Mouse (Mus musculus): ENCODE measurements around the gene Gpr157.
A peak's percentile ranks its signal among the peaks of the same experiment; 100 is the strongest.

Gene Gpr157

DNA sequence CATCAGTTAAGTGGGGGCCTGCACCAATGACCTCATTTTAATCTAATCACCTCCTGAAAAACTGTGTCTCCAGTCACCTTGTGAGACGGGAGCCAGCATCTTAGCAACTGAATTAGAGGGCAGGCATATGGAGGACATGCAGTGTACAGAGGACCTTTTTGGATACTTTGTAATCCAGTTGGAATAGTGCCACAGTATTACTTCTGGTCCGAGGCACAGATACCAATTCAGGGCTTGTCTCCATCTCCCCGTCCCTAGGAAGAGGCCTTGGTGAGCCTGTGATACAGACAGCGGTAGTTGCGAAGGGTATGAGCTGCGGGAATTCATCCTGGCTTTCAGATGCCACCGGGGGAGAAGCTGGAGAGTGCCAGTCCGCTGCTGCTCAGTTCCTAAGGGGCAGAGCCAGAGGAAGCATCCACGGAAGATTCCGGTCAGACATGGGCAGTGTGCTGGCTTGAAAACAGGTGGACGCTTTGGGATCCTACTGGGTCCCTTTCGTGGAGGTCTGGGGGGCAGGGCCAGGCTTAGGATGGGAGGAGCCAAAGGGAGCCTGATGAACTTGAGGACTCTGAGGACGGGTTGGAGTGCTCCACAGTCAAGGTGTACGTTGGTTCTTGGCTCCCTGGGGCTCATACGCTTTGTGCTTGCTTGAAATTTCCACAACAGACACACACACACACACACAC lies 14.6 kb upstream of the Gpr157 start:
- no peak for DNase-seq (ENCODE audit: low read depth, low spot score)

DNA sequence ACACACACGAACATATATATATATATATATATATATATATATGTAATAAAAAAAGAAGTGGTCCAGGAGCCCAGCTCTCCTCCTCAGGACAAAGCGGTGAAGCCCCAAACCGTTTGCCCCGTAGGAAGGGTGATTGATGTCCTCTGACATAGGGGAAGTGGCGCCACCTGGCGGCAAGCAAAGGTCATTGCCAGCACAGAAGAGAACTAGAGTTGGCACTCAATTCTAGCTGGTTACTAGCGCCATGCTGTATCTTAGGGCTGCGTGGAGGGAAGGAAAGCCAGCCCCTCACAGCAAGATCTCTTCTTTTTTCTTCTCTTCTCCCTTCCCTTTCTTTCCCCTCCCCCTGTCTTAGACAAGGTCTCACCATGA lies 14.1 kb upstream of the Gpr157 start:
- peak; percentile 30 for DNase-seq (ENCODE audit: low read depth, low spot score)

DNA sequence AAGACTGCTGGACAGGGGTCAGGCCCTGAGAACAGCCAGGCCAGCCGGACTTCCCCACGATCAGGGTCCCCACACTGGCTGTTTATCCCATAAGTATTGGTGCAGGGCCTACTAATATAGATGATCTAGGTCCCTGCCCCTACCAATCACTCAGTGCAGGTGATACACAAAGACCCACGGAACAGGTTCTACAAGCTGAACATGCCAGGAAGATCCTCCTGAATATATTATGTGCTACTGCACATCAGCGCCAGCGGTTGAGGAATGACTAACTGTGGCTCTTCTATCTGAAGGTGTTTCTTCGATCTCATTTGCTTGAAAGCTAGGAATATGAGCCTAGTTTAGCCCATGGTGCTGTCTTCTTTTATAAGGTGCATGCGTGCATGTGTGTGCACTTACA lies 11.8 kb upstream of the Gpr157 start:
- no peak for DNase-seq (ENCODE audit: low read depth, low spot score)

DNA sequence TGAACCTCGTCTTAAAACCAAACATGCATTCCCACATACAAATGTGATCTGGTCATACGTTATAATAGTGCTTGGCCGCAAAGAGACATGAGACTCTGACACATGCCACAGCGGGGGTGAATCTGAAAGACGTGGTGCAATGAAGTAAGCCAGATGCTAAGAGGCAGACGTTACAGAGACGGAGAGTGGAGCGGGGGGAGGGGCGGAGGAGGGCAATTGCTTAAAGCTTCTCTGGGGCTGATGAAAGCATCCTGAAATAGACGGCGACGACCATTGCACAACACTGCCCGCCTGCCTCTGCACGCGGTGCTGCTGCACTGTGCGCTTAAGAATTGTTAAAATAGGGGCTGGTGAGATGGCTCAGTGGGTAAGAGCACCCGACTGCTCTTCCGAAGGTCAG lies 11.0 kb upstream of the Gpr157 start:
- DNase-seq (ENCODE audit: low read depth, low spot score): no peak

DNA sequence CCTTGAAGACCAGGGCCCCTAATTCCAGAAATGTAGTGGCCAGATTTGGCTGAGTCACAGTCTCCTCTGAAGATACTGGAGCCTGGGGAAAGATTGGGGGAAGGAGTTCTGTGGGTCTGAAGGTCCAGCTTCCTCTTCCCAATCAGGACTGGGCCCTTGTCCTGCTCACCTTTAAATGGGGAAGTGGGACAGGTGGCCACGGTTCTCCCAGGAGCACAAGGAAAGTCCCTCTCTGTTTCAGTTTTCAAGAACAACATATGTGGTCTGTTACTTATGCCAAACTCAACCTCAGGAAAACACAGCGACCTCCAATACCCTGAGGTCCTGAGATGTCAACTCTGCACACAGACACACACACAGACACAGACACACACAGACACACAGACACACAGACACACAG lies 8.5 kb upstream of the Gpr157 start:
- no peak for DNase-seq (ENCODE audit: low read depth, low spot score)

DNA sequence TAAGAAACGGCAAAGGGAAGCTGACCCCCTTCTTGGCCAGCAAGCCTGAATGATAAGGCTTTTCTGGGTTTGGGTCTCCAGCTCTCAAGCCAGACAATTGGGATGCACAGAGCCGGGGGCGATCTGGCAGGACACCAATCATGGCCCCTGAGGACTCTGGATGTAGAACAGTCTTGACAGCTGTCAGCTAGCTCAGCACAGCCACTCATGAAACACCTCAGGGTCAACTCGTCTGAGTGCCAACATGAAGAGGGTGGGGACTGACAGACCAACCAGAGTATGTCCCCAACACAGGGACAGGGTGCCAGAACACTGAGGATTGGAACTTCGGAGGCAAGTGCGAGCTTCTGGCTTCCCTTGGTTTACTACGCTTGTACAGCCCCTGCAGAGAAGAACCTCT lies 7.9 kb upstream of the Gpr157 start:
- DNase-seq (ENCODE audit: low read depth, low spot score): no peak

DNA sequence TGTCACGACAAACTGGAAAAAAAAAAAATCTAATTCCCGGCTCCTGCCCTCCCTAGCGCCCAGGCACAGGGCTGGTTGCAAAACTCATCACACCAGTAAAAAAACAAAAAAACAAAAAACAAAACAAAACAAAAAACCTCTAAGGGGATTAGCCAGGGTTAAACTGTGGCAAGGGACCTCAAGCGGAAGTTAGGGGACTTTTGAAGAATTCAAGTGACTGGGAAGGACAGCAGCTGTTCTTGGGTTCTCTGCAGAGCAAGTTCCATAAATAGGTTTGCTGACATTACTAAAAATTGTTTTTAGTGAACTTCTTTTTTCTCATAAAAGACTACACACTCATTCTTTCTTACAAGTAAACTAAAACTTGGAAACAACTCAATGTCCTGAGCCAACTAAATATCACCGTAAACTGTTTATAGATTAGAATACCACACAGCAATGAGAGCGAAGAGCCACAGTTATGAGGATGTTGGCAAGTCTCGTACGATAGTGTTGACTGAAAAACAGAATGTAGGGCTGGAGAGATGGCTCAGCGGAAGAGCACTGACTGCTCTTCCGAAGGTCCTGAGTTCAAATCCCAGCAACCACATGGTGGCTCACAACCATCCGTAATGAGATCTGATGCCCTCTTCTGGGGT lies 6.7 kb upstream of the Gpr157 start:
- no peak for DNase-seq (ENCODE audit: low read depth, low spot score)

DNA sequence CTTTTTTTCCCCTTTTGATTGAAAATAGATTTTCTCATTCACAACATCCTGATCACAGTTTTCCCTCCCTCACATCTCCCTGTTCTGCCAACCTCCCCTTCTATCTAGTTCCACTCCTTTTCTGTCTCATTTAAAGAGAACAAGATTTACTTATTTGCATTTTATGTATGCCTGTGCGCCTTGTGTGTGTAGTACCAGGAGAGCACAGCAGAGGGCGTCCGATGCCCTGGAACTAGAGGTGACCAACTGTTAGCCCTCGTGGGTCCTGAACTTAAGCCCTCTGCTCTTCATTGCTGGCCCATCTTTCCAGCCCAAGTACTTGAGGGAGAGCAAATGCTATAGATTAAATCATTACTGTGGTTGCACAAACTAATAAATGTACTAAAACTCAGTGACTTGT lies 1.8 kb upstream of the Gpr157 start:
- DNase-seq (ENCODE audit: low read depth, low spot score): peak; percentile 18

DNA sequence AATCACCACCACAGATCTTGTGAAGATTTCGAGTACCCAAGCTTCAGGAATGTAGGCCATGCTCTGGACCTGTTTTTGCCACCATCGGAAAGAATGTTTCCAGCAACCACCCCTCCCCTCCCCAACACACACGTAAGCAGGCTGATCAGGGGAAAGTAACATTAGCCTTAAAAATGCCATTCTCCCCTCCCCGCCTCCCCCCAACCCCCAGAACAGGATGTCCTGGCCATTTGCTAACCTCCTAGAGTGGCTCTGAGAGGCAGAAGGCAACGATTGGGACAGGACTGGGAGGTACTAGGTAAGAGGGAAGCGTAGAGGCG lies 364 bp upstream of the Gpr157 start:
- DNase-seq (ENCODE audit: low read depth, low spot score): no peak

DNA sequence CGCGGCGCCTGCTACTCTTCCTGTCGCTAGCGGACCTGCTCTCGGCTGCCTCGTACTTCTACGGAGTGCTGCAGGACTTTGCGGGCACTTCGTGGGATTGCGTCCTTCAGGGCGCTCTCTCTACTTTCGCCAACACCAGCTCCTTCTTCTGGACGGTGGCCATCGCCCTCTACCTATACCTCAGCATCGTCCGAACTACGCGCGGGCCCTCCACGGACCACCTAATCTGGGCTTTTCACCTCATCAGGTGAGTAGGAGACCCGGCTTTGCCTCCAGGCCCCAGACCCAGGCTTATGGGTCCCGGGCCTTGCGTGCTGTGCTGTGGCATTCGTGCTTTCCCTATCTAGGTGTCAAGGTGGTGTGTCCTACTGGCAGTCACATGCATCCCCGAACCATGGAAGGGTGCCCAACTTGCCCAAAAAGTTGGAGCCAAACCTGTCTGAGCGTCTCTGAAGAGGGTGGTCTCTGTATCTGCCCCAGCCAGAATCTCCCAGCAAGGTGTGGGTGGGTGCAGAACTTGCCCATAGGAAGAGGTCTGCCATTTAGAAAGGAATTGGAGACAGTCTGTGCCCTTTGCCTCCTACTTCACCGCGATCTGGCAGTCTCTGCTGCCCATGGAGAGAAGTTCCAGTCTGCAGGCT lies 845 bp downstream of the Gpr157 start:
- DNase-seq (ENCODE audit: low read depth, low spot score): no peak

DNA sequence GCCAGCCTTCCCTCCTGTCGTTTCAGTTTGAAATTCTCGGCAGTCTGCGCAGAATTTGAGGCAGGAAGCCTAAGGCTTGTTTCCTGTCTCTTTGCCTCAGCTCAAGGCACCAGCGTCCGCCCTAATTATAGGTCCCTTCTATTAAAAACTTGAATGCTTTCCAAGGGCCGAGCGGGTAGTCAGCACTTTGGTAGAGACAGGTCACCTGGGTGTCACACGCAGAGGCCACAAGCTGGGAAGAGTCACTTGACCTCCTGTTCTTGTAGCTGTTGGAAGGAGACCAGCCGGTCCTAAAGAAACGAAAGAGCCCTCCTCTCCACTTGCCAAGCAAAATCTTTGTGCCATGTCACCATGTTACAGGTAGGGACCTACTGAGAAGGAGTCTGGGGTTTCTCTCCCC lies 2.0 kb downstream of the Gpr157 start:
- no peak for DNase-seq (ENCODE audit: low read depth, low spot score)

DNA sequence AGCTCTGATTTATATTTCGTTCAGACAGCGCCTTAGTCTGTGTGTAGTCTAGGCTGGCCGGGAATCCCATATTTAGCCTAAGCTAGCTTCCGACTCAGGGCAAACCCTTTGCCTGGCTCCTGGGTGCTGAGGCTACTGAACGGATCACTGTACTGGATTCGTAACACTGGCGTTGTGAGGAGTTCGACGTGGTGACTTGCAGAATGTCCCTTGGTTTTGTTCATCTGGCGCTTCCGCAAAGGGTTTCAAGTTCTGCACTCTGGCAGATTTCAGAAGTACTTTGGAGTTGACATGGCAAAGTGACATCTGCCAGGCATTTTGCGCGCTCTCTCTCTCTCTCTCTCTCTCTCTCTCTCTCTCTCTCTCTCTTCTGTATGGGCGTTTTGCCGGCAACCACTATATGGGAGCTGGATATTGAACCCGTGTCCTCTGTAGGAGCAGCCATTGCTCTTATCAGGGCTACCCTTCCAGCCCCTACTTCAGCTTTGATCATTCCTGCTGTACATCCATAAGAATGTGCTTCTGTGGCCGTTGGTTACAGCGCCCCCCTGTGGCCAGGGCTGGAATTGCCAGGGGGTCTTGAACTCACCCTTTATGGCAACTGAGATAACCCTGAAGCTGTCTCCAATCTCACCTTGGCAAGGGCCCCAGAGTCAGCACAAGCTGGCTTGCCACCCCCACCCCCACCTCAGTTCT lies 4.9 kb downstream of the Gpr157 start:
- DNase-seq (ENCODE audit: low read depth, low spot score): peak; percentile 50

DNA sequence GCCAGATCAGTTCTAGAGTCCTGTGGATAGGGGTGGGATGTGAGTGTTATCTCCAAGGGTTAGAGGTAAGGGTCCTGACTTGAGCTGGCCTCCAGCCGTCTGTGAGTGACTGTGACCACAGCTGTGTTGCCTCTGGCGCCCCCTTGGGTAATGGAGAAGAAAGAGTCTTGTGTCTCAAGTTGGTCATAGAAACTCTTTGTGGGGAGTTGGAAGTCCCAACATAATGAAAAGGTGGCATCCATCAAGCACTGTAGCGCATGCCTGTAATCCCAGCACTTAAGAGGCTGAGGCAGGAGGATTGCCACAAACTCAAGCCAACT lies 5.4 kb downstream of the Gpr157 start:
- no peak for DNase-seq (ENCODE audit: low read depth, low spot score)

DNA sequence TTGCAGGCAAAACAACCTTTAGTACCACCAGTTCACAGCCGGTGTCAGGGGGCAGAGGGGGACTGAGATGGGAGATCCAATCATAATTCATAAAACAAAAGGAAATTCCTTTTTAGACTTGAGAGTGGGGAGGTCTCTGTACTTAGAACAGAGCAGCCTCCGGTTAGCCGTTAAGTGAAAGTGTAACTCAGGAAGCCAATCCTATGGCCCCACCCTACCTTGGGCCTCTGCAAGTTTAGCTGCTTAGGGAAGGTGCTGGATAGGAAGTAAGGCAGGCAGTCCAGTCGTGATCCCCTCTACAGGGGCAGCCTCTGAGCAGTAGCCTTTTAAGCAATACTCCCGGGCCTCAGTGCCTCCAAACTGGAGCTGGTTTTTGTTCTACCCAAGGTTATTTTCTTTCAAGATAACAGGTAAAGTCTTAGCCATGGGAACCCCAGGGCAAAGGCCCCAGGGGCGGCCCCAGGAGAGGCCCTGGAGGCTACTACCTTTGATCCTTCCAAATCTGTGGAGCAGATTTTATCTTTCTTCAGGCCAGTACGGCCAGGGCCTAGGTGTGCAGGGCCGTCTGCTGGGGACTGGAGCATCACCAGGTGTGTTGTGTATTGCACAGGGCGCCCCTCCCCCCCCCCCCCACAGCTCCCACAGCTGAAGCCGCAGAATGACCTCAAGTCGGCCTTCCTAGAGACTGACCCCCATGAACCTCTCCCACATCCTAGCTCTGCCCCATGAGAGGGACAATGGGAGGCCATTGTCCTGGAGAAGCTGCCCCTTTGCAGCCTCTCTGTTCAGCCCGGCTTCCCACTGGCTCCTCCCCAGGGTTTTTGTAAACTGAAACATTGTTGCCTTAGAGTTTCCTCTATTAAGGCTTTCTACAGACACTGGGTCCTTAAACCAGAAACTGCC lies 6.6 kb downstream of the Gpr157 start:
- DNase-seq (ENCODE audit: low read depth, low spot score): no peak

DNA sequence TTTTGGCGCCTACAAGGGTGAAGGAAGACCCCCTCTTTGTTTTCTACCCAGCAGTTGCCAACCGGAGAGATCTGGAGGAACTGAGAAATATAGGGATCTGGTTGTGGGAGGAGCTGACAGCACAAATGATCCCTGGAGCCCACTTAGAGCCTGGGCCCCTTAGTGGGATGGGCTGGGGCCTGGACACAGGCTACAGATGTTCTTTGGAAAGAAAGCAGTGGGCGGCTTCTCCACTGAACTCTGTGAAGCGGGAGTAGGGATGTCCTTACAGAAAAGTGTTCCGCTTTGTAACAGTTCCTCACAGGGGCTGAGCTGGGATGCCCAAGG lies 7.3 kb downstream of the Gpr157 start:
- DNase-seq (ENCODE audit: low read depth, low spot score): no peak

DNA sequence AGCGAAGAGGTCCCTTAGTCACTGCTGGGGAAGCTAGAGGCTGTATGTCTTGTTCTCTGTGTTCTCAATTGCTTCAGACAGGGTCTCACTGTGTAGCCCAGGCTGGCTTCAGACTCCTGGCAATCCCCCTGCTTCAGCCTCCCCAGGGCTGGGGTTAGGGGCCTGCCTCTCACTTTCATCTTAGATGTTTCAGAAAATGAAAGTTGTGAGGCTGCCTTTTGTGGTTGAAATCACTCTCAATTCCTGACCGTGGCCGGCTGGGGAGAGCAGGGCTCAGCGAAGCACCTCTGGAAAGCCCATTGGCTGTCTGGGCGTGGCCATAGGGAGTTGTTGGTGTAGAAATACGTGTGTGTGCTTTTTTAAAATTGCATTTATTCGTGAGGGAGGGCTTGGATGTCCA lies 9.1 kb downstream of the Gpr157 start:
- no peak for DNase-seq (ENCODE audit: low read depth, low spot score)

DNA sequence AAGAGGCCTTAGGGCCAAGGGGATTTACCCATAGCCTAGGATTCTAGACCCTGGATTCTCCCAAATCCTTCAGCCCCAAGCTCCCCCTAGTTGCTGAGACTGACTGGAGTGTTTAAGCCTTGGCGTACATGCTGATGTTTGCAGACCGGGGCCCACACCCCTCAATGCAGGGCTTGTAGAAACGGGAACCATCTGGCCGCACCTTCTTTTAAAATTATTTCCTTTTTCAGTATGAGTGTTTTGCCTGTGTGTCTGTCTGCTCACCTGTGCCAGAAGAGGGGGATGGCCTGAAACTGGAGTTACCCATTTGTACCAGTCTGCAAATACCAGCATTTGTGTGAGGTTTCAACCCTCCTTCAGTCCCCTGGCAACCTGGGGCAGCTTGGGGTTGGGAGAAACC lies 10.7 kb downstream of the Gpr157 start:
- DNase-seq (ENCODE audit: low read depth, low spot score): no peak

DNA sequence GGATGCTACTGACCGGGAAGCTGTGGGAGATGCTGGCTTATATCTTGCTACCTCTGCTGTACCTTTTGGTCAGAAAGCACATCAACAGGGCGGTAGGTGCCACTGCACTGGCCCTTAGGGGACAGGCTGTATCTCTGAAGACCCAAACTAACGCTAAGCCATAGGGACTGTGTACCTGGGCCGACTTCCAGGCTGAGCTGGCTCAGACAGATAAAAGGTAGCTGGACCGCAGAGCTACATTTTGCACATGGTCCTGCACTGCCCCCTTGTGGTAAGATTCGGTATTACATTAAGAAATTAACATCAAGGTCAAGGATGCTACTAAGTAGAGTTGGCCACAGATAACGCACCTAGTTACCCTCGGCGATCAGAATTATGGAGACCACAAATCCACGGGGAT lies 11.7 kb downstream of the Gpr157 start:
- peak; percentile 77 for DNase-seq (ENCODE audit: low read depth, low spot score)

DNA sequence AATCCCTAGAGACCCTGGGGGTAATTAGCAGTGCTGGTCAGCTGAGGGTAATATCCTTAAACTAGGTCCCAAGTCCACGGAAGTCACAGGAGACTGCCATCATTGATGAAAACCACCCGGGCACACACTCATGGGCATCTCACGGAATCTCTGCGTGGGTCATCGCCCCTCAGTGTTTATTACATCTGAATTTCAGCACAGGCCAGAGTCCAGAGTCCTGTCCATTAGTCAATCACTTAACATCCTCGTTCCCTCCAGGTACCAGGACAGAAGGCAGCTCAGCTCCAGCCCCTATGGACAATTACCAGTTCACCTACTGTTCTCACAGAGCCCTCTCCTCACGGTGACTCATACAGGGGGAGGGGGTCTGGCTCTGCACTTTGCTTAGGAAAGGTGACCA lies 15.7 kb downstream of the Gpr157 start:
- DNase-seq (ENCODE audit: low read depth, low spot score): no peak

DNA sequence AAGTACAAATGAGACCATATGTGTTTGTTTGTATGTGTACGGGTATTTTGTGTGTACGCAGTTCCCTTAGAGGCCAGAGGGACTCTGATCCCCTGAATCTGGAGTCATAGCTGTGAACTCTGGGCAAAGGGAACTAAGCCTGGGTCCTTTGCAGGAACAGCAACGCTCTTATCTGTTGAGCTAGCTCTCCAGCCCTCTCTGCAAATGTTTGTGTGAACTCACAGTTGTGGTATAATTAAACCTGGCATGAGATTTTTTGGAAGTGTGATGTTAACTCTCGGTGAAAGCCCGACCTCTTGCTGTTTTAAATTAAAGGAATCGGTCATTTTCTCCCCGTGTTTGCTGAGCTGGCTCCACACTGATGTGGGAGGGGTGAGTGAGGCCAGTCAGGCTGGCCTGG lies 18.5 kb downstream of the Gpr157 start:
- DNase-seq (ENCODE audit: low read depth, low spot score): no peak

DNA sequence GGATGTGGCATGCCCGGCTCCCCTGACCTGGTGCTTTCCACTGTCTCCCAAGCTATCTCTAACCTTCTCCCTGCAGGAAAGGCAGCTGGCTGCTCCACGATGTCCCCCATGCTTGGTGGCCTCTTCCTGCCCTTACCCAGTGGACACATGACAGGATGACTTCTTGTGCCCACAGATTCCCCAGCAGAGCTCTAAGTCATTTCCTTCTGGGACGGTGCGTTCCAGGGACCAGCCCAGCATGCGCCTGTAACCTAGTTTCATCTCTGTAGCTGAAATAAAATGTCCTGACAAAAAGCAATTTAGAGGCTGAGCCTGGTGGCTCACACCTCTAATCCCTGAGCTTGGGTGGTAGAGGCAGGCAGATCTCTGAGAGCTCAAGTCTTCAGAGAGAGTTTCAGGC lies 19.5 kb downstream of the Gpr157 start:
- DNase-seq (ENCODE audit: low read depth, low spot score): no peak

DNA sequence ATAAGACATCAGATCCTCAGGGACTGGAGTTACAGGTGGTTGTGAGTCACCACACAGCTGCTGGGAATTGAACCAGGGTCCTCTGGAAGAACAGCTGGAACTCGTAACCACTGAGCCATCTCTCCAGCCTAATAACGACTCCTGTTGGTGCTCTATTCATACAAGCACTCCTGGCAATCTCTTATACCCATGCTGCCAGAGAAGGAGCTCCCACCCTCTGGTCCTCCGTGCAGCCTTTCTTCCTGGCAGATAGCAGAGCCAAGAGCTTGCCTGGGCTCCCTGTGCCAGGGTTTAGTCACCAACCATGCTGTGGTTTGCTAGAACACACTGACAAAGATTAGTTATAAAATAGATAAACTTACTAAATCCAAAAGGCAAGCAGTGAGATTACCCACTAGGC lies 22.5 kb downstream of the Gpr157 start:
- no peak for DNase-seq (ENCODE audit: low read depth, low spot score)
